Mouse (Mus musculus) small intestine, adult 2 months (tissue): ENCODE results near the gene Grb2.

Experiments
- CTCF ChIP-seq: fragments of 200-500 bp; IDR thresholded peaks from 2 replicates; pipeline ENCODE4 v1.5.1; 2012; ENCODE audit warnings: low read depth, mild to moderate bottlenecking, control low read depth, inconsistent platforms, low read length, moderate library complexity, mixed read lengths; ENCODE audit not compliant: insufficient replicate concordance, insufficient read length; ENCODE audit errors: extremely low read depth
- POLR2A ChIP-seq: fragments of 200-500 bp; IDR thresholded peaks from 2 replicates; pipeline ENCODE4 v1.6.1; 2012; ENCODE audit warnings: low read depth, mild to moderate bottlenecking, control low read depth, inconsistent platforms, low read length, moderate library complexity

- no peak for TF ChIP-seq CTCF
- TF ChIP-seq POLR2A, result no peak; the same call in 1 of the 2 replicates
These were observed 99.7 kb downstream of the Grb2 start for GRCm38 (mm10) chr11:115608421-115609399.
